Mouse (Mus musculus): ENCODE measurements around the gene Syt3.

GRCm38 (mm10) chr7:44427666-44428065 lies 43.8 kb downstream of the Syt3 start:
- TF ChIP-seq POLR2A (IDR thresholded peaks at IDR 0.05; ENCODE audit: borderline replicate concordance, extremely low read depth, insufficient read depth, insufficient read length, poor library complexity, severe bottlenecking) (no peak), CTCF (IDR thresholded peaks at IDR 0.05; ENCODE audit: borderline replicate concordance, extremely low read depth, insufficient read depth, insufficient read length) (no peak)
